Mouse (Mus musculus): ENCODE data around the gene Higd1c. TPM values are rescaled to one million over a fixed set of nuclear protein-coding genes. Genes with fewer than 3 reads are reported as not detected.

Gene Higd1c
- polyA plus RNA-seq, 1 experiment from 2014 or later = not detected

Other genes with a start within 250 kb of the Higd1c start
- gene Atf1, start 136.7 kb upstream of the Higd1c start, polyA plus RNA-seq (2016; fragmentation: Nextera tagmentation; extraction: Ambion mirVana) = 42.5 and 43.0 TPM in 2 replicates
- gene Tmprss12, start 83.7 kb upstream of the Higd1c start, polyA plus RNA-seq (2016; fragmentation: Nextera tagmentation; extraction: Ambion mirVana) = not detected in 2 replicates
- gene Mettl7a1, start 60.4 kb upstream of the Higd1c start, polyA plus RNA-seq (2016; fragmentation: Nextera tagmentation; extraction: Ambion mirVana) = 2.2 and 2.7 TPM in 2 replicates
- not detected in 2 replicates for gene Mettl7a3, start 29.6 kb upstream of the Higd1c start, polyA plus RNA-seq (2016; fragmentation: Nextera tagmentation; extraction: Ambion mirVana)
- gene Methig1, start 11.4 kb upstream of the Higd1c start, polyA plus RNA-seq (2016; fragmentation: Nextera tagmentation; extraction: Ambion mirVana) = 0.15 and 0.29 TPM in 2 replicates
- not detected in 2 replicates for gene Mettl7a2, start 11.3 kb upstream of the Higd1c start, polyA plus RNA-seq (2016; fragmentation: Nextera tagmentation; extraction: Ambion mirVana)
- 0.08 and 0.11 TPM in 2 replicates for gene Gm5475, start 57.6 kb downstream of the Higd1c start, polyA plus RNA-seq (2016; fragmentation: Nextera tagmentation; extraction: Ambion mirVana)
- gene Slc11a2, start 60.5 kb downstream of the Higd1c start, polyA plus RNA-seq (2016; fragmentation: Nextera tagmentation; extraction: Ambion mirVana) = 30.4 and 31.0 TPM in 2 replicates
- gene Letmd1, start 104.5 kb downstream of the Higd1c start, polyA plus RNA-seq (2016; fragmentation: Nextera tagmentation; extraction: Ambion mirVana) = 29.7 and 31.4 TPM in 2 replicates
- gene Csrnp2, start 130.9 kb downstream of the Higd1c start, polyA plus RNA-seq (2016; fragmentation: Nextera tagmentation; extraction: Ambion mirVana) = 24.8 and 28.2 TPM in 2 replicates
- 29.9 and 44.5 TPM in 2 replicates for gene Tfcp2, start 187.5 kb downstream of the Higd1c start, polyA plus RNA-seq (2016; fragmentation: Nextera tagmentation; extraction: Ambion mirVana)
- gene Pou6f1, start 235.4 kb downstream of the Higd1c start, polyA plus RNA-seq (2016; fragmentation: Nextera tagmentation; extraction: Ambion mirVana) = 1.1 and 2.9 TPM in 2 replicates